Mouse (Mus musculus) heart, embryonic 16.5 days (tissue): ENCODE data around the gene Cpn2. TPM values are rescaled to one million over a fixed set of nuclear protein-coding genes. Genes with fewer than 3 reads are reported as not detected.

Experiments used
- ATAC-seq: fragments of 200-750 bp; cut with Nextera tagmentation; replicated peaks from 2 replicates; pipeline ENCODE4 v1.8.0; 2017; ENCODE audit warnings: moderate number of reproducible peaks; ENCODE audit not compliant: insufficient read depth, low FRiP score; ENCODE audit errors: extremely low read depth
- H3K27ac ChIP-seq: fragments of 300-500 bp; sonication (generic); 2 replicates; pipeline ENCODE4 v1.5.1; 2014; ENCODE audit warnings: mild to moderate bottlenecking, low read length, control low read depth, moderate library complexity
- H3K27me3 ChIP-seq: fragments of 300-500 bp; sonication (generic); 2 replicates; pipeline ENCODE4 v1.6.1; 2014; ENCODE audit warnings: low read length, mixed read lengths; ENCODE audit not compliant: control insufficient read depth, insufficient read depth
- H3K36me3 ChIP-seq: fragments of 300-500 bp; sonication (generic); 2 replicates; pipeline ENCODE4 v1.6.1; 2014; ENCODE audit not compliant: control insufficient read depth, insufficient read depth
- H3K4me1 ChIP-seq: fragments of 300-500 bp; sonication (generic); 2 replicates; pipeline ENCODE4 v1.6.1; 2014; ENCODE audit warnings: low read length, mixed read lengths; ENCODE audit not compliant: control insufficient read depth, insufficient read depth
- H3K4me2 ChIP-seq: fragments of 300-500 bp; sonication (generic); 2 replicates; pipeline ENCODE4 v1.6.1; 2014; ENCODE audit warnings: low read depth, mild to moderate bottlenecking, control low read depth, low read length
- H3K4me3 ChIP-seq: fragments of 300-500 bp; sonication (generic); 2 replicates; pipeline ENCODE4 v1.5.1; 2014; ENCODE audit warnings: mild to moderate bottlenecking, control low read depth, low read length
- H3K9ac ChIP-seq: fragments of 300-500 bp; sonication (generic); 2 replicates; pipeline ENCODE4 v1.6.1; 2014; ENCODE audit warnings: low read length, control low read depth
- H3K9me3 ChIP-seq: fragments of 300-500 bp; sonication (generic); replicated peaks from 2 replicates; pipeline ENCODE4 v1.6.1; 2016; ENCODE audit warnings: low read length; ENCODE audit not compliant: control insufficient read depth
- WGBS: fragments of 180-500 bp; shearing (Covaris S2); extraction: QIAGEN DNeasy Blood & Tissue Kit; methylation state at CpG from one replicate; pipeline ENCODE4 v1.1.7; 2014; 5-methylcytosine and 5-hydroxymethylcytosine counted together
- polyA plus RNA-seq: library from polyadenylated mRNA; unstranded; fragments of >200 nt; fragmentation: Nextera tagmentation; extraction: Ambion mirVana; gene quantifications from 2 replicates; pipeline ENCODE4 v1.2.1, GENCODE M21; 2015

The Cpn2 gene
- not detected in 2 replicates for polyA plus RNA-seq

- no peak for ATAC-seq
- H3K27ac ChIP-seq: no peak within 1 kb of the TSS
- WGBS: 69% methylated on average over 5 of the region's 5 CpGs
- H3K27me3 ChIP-seq: no peaks in the 10 kb centered on the region
- peaks cover 4% of the 10 kb centered on the region; the same call in 1 of the 2 replicates for H3K4me1 ChIP-seq
- no peaks in the 10 kb centered on the region for H3K36me3 ChIP-seq
- H3K9me3 ChIP-seq: no peaks in the 10 kb centered on the region
- no peak within 1 kb of the TSS for H3K4me2 ChIP-seq
- no peak within 1 kb of the TSS for H3K4me3 ChIP-seq
- H3K9ac ChIP-seq: no peak within 1 kb of the TSS
Measured at GRCm38 (mm10) chr16:30267359-30267758, at the start of gene Cpn2. Gene Cpn2, minus strand, starts transcription at chr16:30267499.

- H3K27me3 ChIP-seq: peaks cover 15% of the 10 kb centered on the region
- H3K4me3 ChIP-seq: no peak overlapping the region
- H3K4me1 ChIP-seq: peaks cover 4% of the 10 kb centered on the region; the same call in 1 of the 2 replicates
- no peak overlapping the region for H3K9ac ChIP-seq
- ATAC-seq: no peak
- H3K9me3 ChIP-seq: no peaks in the 10 kb centered on the region
- no peak overlapping the region for H3K4me2 ChIP-seq
- peaks cover 2% of the 10 kb centered on the region; the same call in 1 of the 2 replicates for H3K36me3 ChIP-seq
- no peak overlapping the region for H3K27ac ChIP-seq
Measured at GRCm38 (mm10) chr16:30314236-30314635, 46.9 kb upstream of the Cpn2 start.

GRCm38 (mm10) chr16:30310647-30311046, 43.3 kb upstream of the Cpn2 start, which contains the start of gene Gp5:
Gene Gp5, minus strand, starts transcription at chr16:30310779.
- ATAC-seq: no peak
- Histone ChIP-seq H3K4me3 (peak within 1 kb of the TSS; percentile 67), H3K4me2 (peak within 1 kb of the TSS; percentile 82), H3K36me3 (peaks cover 2% of the 10 kb centered on the region; the same call in 1 of the 2 replicates), H3K4me1 (peaks cover 13% of the 10 kb centered on the region), H3K27ac (no peak within 1 kb of the TSS), H3K27me3 (peaks cover 34% of the 10 kb centered on the region), H3K9me3 (no peaks in the 10 kb centered on the region), H3K9ac (no peak within 1 kb of the TSS)

- H3K4me1 ChIP-seq: peaks cover 13% of the 10 kb centered on the region
- no peak for ATAC-seq
- H3K36me3 ChIP-seq: no peaks in the 10 kb centered on the region
- no peak overlapping the region for H3K9ac ChIP-seq
- no peak overlapping the region for H3K4me3 ChIP-seq
- H3K9me3 ChIP-seq: no peaks in the 10 kb centered on the region
- H3K4me2 ChIP-seq: no peak overlapping the region
- no peak overlapping the region for H3K27ac ChIP-seq
- H3K27me3 ChIP-seq: peaks cover 34% of the 10 kb centered on the region
- 71% methylated on average over 8 of the region's 8 CpGs for WGBS
Measured at GRCm38 (mm10) chr16:30310171-30310515, 42.8 kb upstream of the Cpn2 start.

- H3K9me3 ChIP-seq: no peaks in the 10 kb centered on the region
- H3K27me3 ChIP-seq: peaks cover 34% of the 10 kb centered on the region
- peaks cover 13% of the 10 kb centered on the region for H3K4me1 ChIP-seq
- H3K4me2 ChIP-seq: peak overlapping the region; percentile 82
- ATAC-seq: no peak
- 6% methylated on average over 34 of the region's 34 CpGs for WGBS
- no peak overlapping the region for H3K27ac ChIP-seq
- H3K9ac ChIP-seq: no peak overlapping the region; the same call in 1 of the 2 replicates
- H3K36me3 ChIP-seq: no peaks in the 10 kb centered on the region
- peak overlapping the region; percentile 67 for H3K4me3 ChIP-seq
Measured at GRCm38 (mm10) chr16:30309395-30310170, 42.3 kb upstream of the Cpn2 start.

GRCm38 (mm10) chr16:30308616-30309394, 41.5 kb upstream of the Cpn2 start:
- Histone ChIP-seq H3K27me3 (peaks cover 34% of the 10 kb centered on the region), H3K4me3 (peak overlapping the region; percentile 67), H3K9me3 (no peaks in the 10 kb centered on the region), H3K9ac (peak overlapping the region; percentile 66), H3K4me2 (peak overlapping the region; percentile 82), H3K4me1 (peaks cover 13% of the 10 kb centered on the region), H3K36me3 (no peaks in the 10 kb centered on the region), H3K27ac (no peak overlapping the region)
- peak; percentile 37; the same call in 1 of the 2 replicates for ATAC-seq
- under 1% methylated on average over 72 of the region's 72 CpGs for WGBS

- no peak for ATAC-seq
- H3K27me3 ChIP-seq: peaks cover 40% of the 10 kb centered on the region
Measured at GRCm38 (mm10) chr16:30307961-30308615, 40.8 kb upstream of the Cpn2 start.

GRCm38 (mm10) chr16:30307306-30307705, 40.0 kb upstream of the Cpn2 start:
- H3K4me1 ChIP-seq: peaks cover 13% of the 10 kb centered on the region
- no peak overlapping the region for H3K27ac ChIP-seq
- no peak for ATAC-seq
- WGBS: 49% methylated on average over 12 of the region's 12 CpGs
- H3K9me3 ChIP-seq: no peaks in the 10 kb centered on the region
- H3K9ac ChIP-seq: no peak overlapping the region
- peaks cover 40% of the 10 kb centered on the region for H3K27me3 ChIP-seq
- H3K4me2 ChIP-seq: no peak overlapping the region
- H3K36me3 ChIP-seq: no peaks in the 10 kb centered on the region
- no peak overlapping the region for H3K4me3 ChIP-seq

More at GRCm38 (mm10) chr16:30307961-30308615, 40.8 kb upstream of the Cpn2 start:
- H3K9me3 ChIP-seq: no peaks in the 10 kb centered on the region
- peak overlapping the region; percentile 82 for H3K4me2 ChIP-seq
- peaks cover 13% of the 10 kb centered on the region for H3K4me1 ChIP-seq
- 15% methylated on average over 29 of the region's 29 CpGs for WGBS
- H3K9ac ChIP-seq: peak overlapping the region; percentile 66
- peak overlapping the region; percentile 67 for H3K4me3 ChIP-seq
- no peak overlapping the region for H3K27ac ChIP-seq
- H3K36me3 ChIP-seq: no peaks in the 10 kb centered on the region
